Mouse (Mus musculus) right cerebral cortex, postnatal 14 days (tissue): ENCODE measurements at regions not wholly inside any gene's neighbourhood (a gene's known extent, or its start where the extent isn't known, plus 50 kb on each side); places are given as distances from the start of the nearest gene placed in this dataset.

ENCODE experiments used
- DNase-seq: peaks from one replicate; pipeline ENCODE4 v3.0.0; 2022

GRCm38 (mm10) chr2:74463407-74463806 lies 115.8 kb downstream of the Lnpk start:
- no peak for DNase-seq

GRCm38 (mm10) chr2:74461211-74461844 lies 117.9 kb downstream of the Lnpk start:
- DNase-seq = no peak

GRCm38 (mm10) chr2:74454431-74454830 lies 124.8 kb downstream of the Lnpk start:
- no peak for DNase-seq

GRCm38 (mm10) chr2:74452679-74453078 lies 126.6 kb downstream of the Lnpk start:
- DNase-seq = no peak

GRCm38 (mm10) chr2:74451578-74451977 lies 127.7 kb downstream of the Lnpk start:
- peak; percentile 18 for DNase-seq

- DNase-seq = no peak
These were observed 128.2 kb downstream of the Lnpk start for GRCm38 (mm10) chr2:74451038-74451437.

- no peak for DNase-seq
These were observed 129.0 kb downstream of the Lnpk start for GRCm38 (mm10) chr2:74450064-74450765.

- DNase-seq = no peak
These were observed 143.9 kb downstream of the Lnpk start for GRCm38 (mm10) chr2:74435184-74435911.

- no peak for DNase-seq
These were observed 152.5 kb downstream of the Lnpk start for GRCm38 (mm10) chr2:74426746-74427145.

GRCm38 (mm10) chr2:74424726-74425125 lies 154.5 kb downstream of the Lnpk start:
- DNase-seq = no peak

- no peak for DNase-seq
These were observed 163.1 kb downstream of the Lnpk start for GRCm38 (mm10) chr2:74416097-74416496.

- no peak for DNase-seq
These were observed 164.5 kb downstream of the Lnpk start for GRCm38 (mm10) chr2:74414721-74415120.

- DNase-seq = peak; percentile 26
These were observed 169.3 kb downstream of the Lnpk start for GRCm38 (mm10) chr2:74409856-74410404.

GRCm38 (mm10) chr2:74404493-74404892 lies 174.7 kb downstream of the Lnpk start:
- DNase-seq = no peak

- no peak for DNase-seq
These were observed 188.2 kb downstream of the Lnpk start for GRCm38 (mm10) chr2:74391064-74391463.

GRCm38 (mm10) chr2:74388078-74388477 lies 191.2 kb downstream of the Lnpk start:
- DNase-seq = no peak

- DNase-seq = no peak
These were observed 194.3 kb downstream of the Lnpk start for GRCm38 (mm10) chr2:74384918-74385317.

- DNase-seq = no peak
These were observed 198.5 kb downstream of the Lnpk start for GRCm38 (mm10) chr2:74380574-74381287.

- DNase-seq = no peak
These were observed 200.5 kb downstream of the Lnpk start for GRCm38 (mm10) chr2:74378709-74379108.

- DNase-seq = no peak
These were observed 205.3 kb downstream of the Lnpk start for GRCm38 (mm10) chr2:74373938-74374337.

GRCm38 (mm10) chr2:74373056-74373455 lies 206.2 kb downstream of the Lnpk start:
- DNase-seq = no peak

GRCm38 (mm10) chr2:74363255-74363654 lies 216.0 kb downstream of the Lnpk start:
- DNase-seq = no peak

GRCm38 (mm10) chr2:74354591-74354990 lies 224.6 kb downstream of the Lnpk start:
- DNase-seq = peak; percentile 9
